Comparison of ENCODE assay signal across 9 mouse cellular contexts in the genomic region with DNA sequence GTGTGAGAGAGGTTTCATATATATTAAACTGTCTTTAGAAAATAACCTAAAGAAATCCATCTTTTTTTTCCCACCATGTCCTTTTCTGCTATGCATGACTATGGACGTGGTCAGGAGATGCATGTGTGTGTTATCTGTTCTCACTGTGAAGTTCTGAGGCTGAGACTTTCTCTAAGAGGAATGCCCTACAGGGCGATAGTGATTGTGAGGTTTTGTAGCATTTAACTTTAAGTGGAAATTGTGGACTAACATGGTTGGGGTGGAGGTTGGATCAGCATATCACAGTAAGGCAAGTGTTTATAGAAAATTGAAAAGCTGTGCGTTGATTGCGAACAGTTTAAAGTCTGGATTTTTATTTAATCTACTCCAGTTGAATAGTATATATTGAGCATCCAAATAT. TPM values are rescaled to one million over a fixed set of nuclear protein-coding genes. Genes with fewer than 3 reads are reported as not detected.
DNase-seq lines count a peak whose midpoint lies in the region; ATAC-seq and TF ChIP-seq lines count a peak whose summit lies in the region.
"Had no signal": no experiment of that assay in that cellular context is flagged by ENCODE, and none has a peak within 500 bp of the region (broad histone marks: within the 10 kb centered on the region; RNA-seq: fewer than 3 reads in every experiment).

No protein-coding gene starts in this region.

- H3K9ac ChIP-seq in heart, embryonic 13.5 days: peak overlapping the region; percentile 89
- H3K9ac ChIP-seq in heart, postnatal 0 days (replicated peaks; ENCODE audit: low read depth, low read length): no peak overlapping the region
- H3K9ac ChIP-seq in midbrain, embryonic 11.5 days (ENCODE audit: low read length): no peak overlapping the region

- WGBS in heart, embryonic 13.5 days: 26% methylated on average over 4 of the region's 4 CpGs
- WGBS in heart, postnatal 0 days: 36% methylated on average over 4 of the region's 4 CpGs
- 23% methylated on average over 4 of the region's 4 CpGs for WGBS in midbrain, embryonic 11.5 days

- no peak for TF ChIP-seq EP300 in heart, postnatal 0 days (IDR thresholded peaks at IDR 0.05; ENCODE audit: low read depth)

- H3K4me3 ChIP-seq in heart, embryonic 13.5 days: peak overlapping the region; percentile 81
- H3K4me3 ChIP-seq in heart, postnatal 0 days (ENCODE audit: low read depth, low read length): peak overlapping the region; percentile 63
- H3K4me3 ChIP-seq in midbrain, embryonic 11.5 days (ENCODE audit: low read depth, low read length): no peak overlapping the region

- peak overlapping the region; percentile 83 for H3K4me2 ChIP-seq in heart, embryonic 13.5 days
- H3K4me2 ChIP-seq in heart, postnatal 0 days (ENCODE audit: low read depth, low read length): peak overlapping the region; percentile 68
- H3K4me2 ChIP-seq in midbrain, embryonic 11.5 days: peak overlapping the region; percentile 93

- ATAC-seq in heart, embryonic 13.5 days (ENCODE audit: extremely low read depth, insufficient number of reproducible peaks, low FRiP score, low TSS enrichment): no peak
- no peak for ATAC-seq in heart, postnatal 0 days (ENCODE audit: insufficient read depth, low read depth)
- ATAC-seq in midbrain, embryonic 11.5 days (ENCODE audit: low FRiP score): peak; percentile 23; the same call in 1 of the 2 replicates

- no peak for DNase-seq in heart, adult 8-10 months (ENCODE audit: low spot score)
- DNase-seq in Muller cell, postnatal 12 days (ENCODE audit: inconsistent ontology term): peak; percentile 26
- peak; percentile 24 for DNase-seq in heart, postnatal 0 days (ENCODE audit: low spot score)
- DNase-seq in midbrain, embryonic 11.5 days (ENCODE audit: low spot score, missing footprints): peak; percentile 91
- DNase-seq in retina, postnatal 1 day: no peak
- no peak for DNase-seq in spleen, postnatal 10 days (ENCODE audit: low spot score in 2 of 2)
- DNase-seq in thymus, postnatal 0 days (ENCODE audit: low spot score): no peak
- DNase-seq: cerebellum, adult 9-10 months had no signal

- no peaks in the 10 kb centered on the region for H3K36me3 ChIP-seq in heart, embryonic 13.5 days
- no peaks in the 10 kb centered on the region for H3K36me3 ChIP-seq in heart, postnatal 0 days (replicated peaks; ENCODE audit: control insufficient read depth, insufficient read depth, low read length)
- no peaks in the 10 kb centered on the region for H3K36me3 ChIP-seq in midbrain, embryonic 11.5 days (ENCODE audit: control insufficient read depth, insufficient read depth, low read length)

- H3K9me3 ChIP-seq in heart, embryonic 13.5 days: no peaks in the 10 kb centered on the region
- H3K9me3 ChIP-seq in heart, postnatal 0 days (replicated peaks; ENCODE audit: control insufficient read depth, low read length): no peaks in the 10 kb centered on the region
- H3K9me3 ChIP-seq in midbrain, embryonic 11.5 days (ENCODE audit: control insufficient read depth, low read length): no peaks in the 10 kb centered on the region

- H3K4me1 ChIP-seq in heart, embryonic 13.5 days: peaks cover 28% of the 10 kb centered on the region
- H3K4me1 ChIP-seq in heart, postnatal 0 days (ENCODE audit: control insufficient read depth, insufficient read depth): peaks cover 5% of the 10 kb centered on the region; the same call in 1 of the 2 replicates
- H3K4me1 ChIP-seq in midbrain, embryonic 11.5 days (ENCODE audit: control insufficient read depth, insufficient read depth, low read length): peaks cover 21% of the 10 kb centered on the region

- no peaks in the 10 kb centered on the region for H3K27me3 ChIP-seq in heart, embryonic 13.5 days (replicated peaks)
- no peaks in the 10 kb centered on the region for H3K27me3 ChIP-seq in heart, postnatal 0 days (ENCODE audit: control insufficient read depth, insufficient read depth, low read length)
- H3K27me3 ChIP-seq in midbrain, embryonic 11.5 days (ENCODE audit: control insufficient read depth, insufficient read depth, low read length): peaks cover 18% of the 10 kb centered on the region

- H3K27ac ChIP-seq in heart, embryonic 13.5 days (replicated peaks): peak overlapping the region; percentile 98
- H3K27ac ChIP-seq in heart, postnatal 0 days (ENCODE audit: low read depth): no peak overlapping the region
- no peak overlapping the region for H3K27ac ChIP-seq in midbrain, embryonic 11.5 days (ENCODE audit: low read depth, low read length)

- no peak for TF ChIP-seq CTCF in heart, postnatal 0 days (IDR thresholded peaks at IDR 0.05; ENCODE audit: low read depth)

RNA-seq across cellular contexts. Expression of a gene that starts 0.6 kb away (rescaled TPM):
- polyA plus RNA-seq in heart, embryonic 13.5 days (2015; fragmentation: Nextera tagmentation; extraction: Ambion mirVana): 6.4 and 6.9 TPM in 2 replicates
- 10 to 100 TPM; 10.6 to 16.1 (median 12.2) TPM for total RNA-seq in heart, adult 8-10 months (2022)
- 11.2 and 14.6 TPM in 2 replicates for total RNA-seq in heart, postnatal 0 days (2014; rRNA removed; ENCODE audit: low replicate concordance)
- polyA plus RNA-seq in heart, postnatal 0 days (2015; fragmentation: Nextera tagmentation; extraction: Ambion mirVana): 4.5 TPM in 2 replicates
- 4.9 and 6.1 TPM in 2 replicates for polyA plus RNA-seq in midbrain, embryonic 11.5 days (2014; fragmentation: Nextera tagmentation; extraction: Ambion mirVana)
- 0.27 TPM in 2 replicates for polyA plus RNA-seq in thymus, postnatal 0 days (2015; fragmentation: Nextera tagmentation; extraction: Ambion mirVana)

Comparison
In these comparisons a context has a peak if more than half of its experiments do, and no peak if none do; other contexts are left out.
1. DNase-seq: peak in Muller cell, postnatal 12 days (single experiment), heart, postnatal 0 days (single experiment) and midbrain, embryonic 11.5 days (single experiment); none in heart, adult 8-10 months (single experiment), retina, postnatal 1 day (single experiment), spleen, postnatal 10 days (0 of 2) and thymus, postnatal 0 days (single experiment).
2. Peak in every context shown above with its lines, with median percentiles within 50 percentile points of each other: H3K4me2 ChIP-seq.